Comparison of ENCODE assay signal across 35 mouse cellular contexts in genomic region chr4:42903942-42904341, GRCm38 (mm10). TPM values are rescaled to one million over a fixed set of nuclear protein-coding genes. Genes with fewer than 3 reads are reported as not detected.
DNase-seq lines count a peak whose midpoint lies in the region; ATAC-seq and TF ChIP-seq lines count a peak whose summit lies in the region.
"Had no signal": no experiment of that assay in that cellular context is flagged by ENCODE, and none has a peak within 500 bp of the region (broad histone marks: within the 10 kb centered on the region; RNA-seq: fewer than 3 reads in every experiment).

No protein-coding gene starts in this region.

- no peak overlapping the region for H3K4me2 ChIP-seq in liver, embryonic 14.5 days (ENCODE audit: low read depth)
- no peak overlapping the region for H3K4me2 ChIP-seq in liver, embryonic 12.5 days
- H3K4me2 ChIP-seq: embryonic facial prominence, embryonic 12.5 days; heart, embryonic 15.5 days; limb, embryonic 12.5 days; midbrain, embryonic 13.5 days had no signal

- no peak for TF ChIP-seq CTCF in liver, embryonic 14.5 days (IDR thresholded peaks at IDR 0.05; ENCODE audit: low read depth)

- no peaks in the 10 kb centered on the region for H3K36me3 ChIP-seq in liver, embryonic 14.5 days (replicated peaks; ENCODE audit: control insufficient read depth, insufficient read depth, low read depth)
- H3K36me3 ChIP-seq in liver, embryonic 12.5 days = no peaks in the 10 kb centered on the region
- H3K36me3 ChIP-seq: embryonic facial prominence, embryonic 12.5 days; heart, embryonic 15.5 days; limb, embryonic 12.5 days; midbrain, embryonic 13.5 days had no signal

- 0 out of 2 replicates have a peak, but pooled peaks have one; percentile 23 for ATAC-seq in liver, embryonic 14.5 days (ENCODE audit: insufficient read depth)
- ATAC-seq in liver, embryonic 12.5 days = no peak
- ATAC-seq in erythroid progenitor cell, adult 5-6 weeks (replicated peaks; ENCODE audit: low FRiP score, poor library complexity, severe bottlenecking) = peak; percentile 40; the same call in 1 of the 2 replicates
- ATAC-seq in cerebellum, adult (ENCODE audit: insufficient number of reproducible peaks, low FRiP score, low TSS enrichment) = no peak
- ATAC-seq: CD4-positive, CD25-positive, alpha-beta regulatory T cell, adult 4 months; forebrain, embryonic 16.5 days; hindbrain, embryonic 16.5 days; intestine, embryonic 16.5 days; lung, postnatal 0 days; midbrain, embryonic 13.5 days had no signal

- peaks cover 3 to 7% of the 10 kb centered on the region in 2 experiments; a peak in 1 of 4 replicates for H3K4me1 ChIP-seq in liver, embryonic 14.5 days (replicated peaks; ENCODE audit: control insufficient read depth in 2 of 2, insufficient read depth in 2 of 2, low read length in 1 of 2)
- peaks cover 9% of the 10 kb centered on the region for H3K4me1 ChIP-seq in liver, embryonic 12.5 days
- H3K4me1 ChIP-seq: embryonic facial prominence, embryonic 12.5 days; heart, embryonic 15.5 days; limb, embryonic 12.5 days; megakaryocyte, embryonic 14.5 days had no signal

- DNase-seq in heart, adult 11 months = peak; percentile 49
- DNase-seq in heart, adult 9 months (ENCODE audit: low spot score in 2 of 2) = no peak
- DNase-seq in liver, embryonic 14.5 days (ENCODE audit: low read depth in 3 of 3, low spot score in 3 of 3) = peak in 2 of 3 experiments; percentile 17 to 22
- peak; percentile 4 for DNase-seq in 416B (ENCODE audit: low read depth)
- DNase-seq: adrenal gland, adult 8-10 months; cerebellum, adult 8-10 months; cerebellum, postnatal 25 days; embryo, embryonic 11 days; gastrocnemius, adult 2 months; gastrocnemius, postnatal 36 days; heart, adult 2 months; kidney, adult 9 months; kidney, postnatal 10 days; lung, adult 18-20 months; lung, postnatal 4 days; right cerebral cortex, postnatal 14 days; thymus, postnatal 14 days had no signal

- H3K9me3 ChIP-seq in liver, embryonic 14.5 days (ENCODE audit: control insufficient read depth, low read length) = no peaks in the 10 kb centered on the region
- H3K9me3 ChIP-seq in liver, embryonic 12.5 days (replicated peaks) = no peaks in the 10 kb centered on the region
- H3K9me3 ChIP-seq: embryonic facial prominence, embryonic 12.5 days; heart, embryonic 15.5 days; limb, embryonic 12.5 days; megakaryocyte, embryonic 14.5 days; midbrain, embryonic 13.5 days had no signal

- no peaks in the 10 kb centered on the region; the same call in 1 of the 2 replicates for H3K27me3 ChIP-seq in liver, embryonic 14.5 days (ENCODE audit: control insufficient read depth, insufficient read depth, low read length)
- H3K27me3 ChIP-seq in liver, embryonic 12.5 days (replicated peaks) = peaks cover 29% of the 10 kb centered on the region
- H3K27me3 ChIP-seq: embryonic facial prominence, embryonic 12.5 days; midbrain, embryonic 13.5 days had no signal

- H3K27ac ChIP-seq in liver, embryonic 14.5 days = no peak overlapping the region
- no peak overlapping the region for H3K27ac ChIP-seq in liver, embryonic 12.5 days
- H3K27ac ChIP-seq: embryonic facial prominence, embryonic 12.5 days; gastrocnemius, adult 2 months; heart, adult 2 months; heart, embryonic 15.5 days; limb, embryonic 12.5 days had no signal

- no peak overlapping the region for H3K4me3 ChIP-seq in liver, embryonic 14.5 days (ENCODE audit: insufficient read depth in 1 of 2, low read depth in 2 of 2, low read length in 2 of 2)
- no peak overlapping the region for H3K4me3 ChIP-seq in liver, embryonic 12.5 days
- H3K4me3 ChIP-seq: embryonic facial prominence, embryonic 12.5 days; gastrocnemius, adult 2 months; heart, adult 2 months; heart, embryonic 15.5 days; limb, embryonic 12.5 days; megakaryocyte, embryonic 14.5 days; midbrain, embryonic 13.5 days had no signal

- H3K9ac ChIP-seq in liver, embryonic 14.5 days (replicated peaks) = no peak overlapping the region; the same call in 1 of the 2 replicates
- H3K9ac ChIP-seq in liver, embryonic 12.5 days = no peak overlapping the region
- H3K9ac ChIP-seq: embryonic facial prominence, embryonic 12.5 days; heart, embryonic 15.5 days; limb, embryonic 12.5 days; midbrain, embryonic 13.5 days had no signal

- no peak for TF ChIP-seq EP300 in liver, embryonic 14.5 days (IDR thresholded peaks at IDR 0.05; ENCODE audit: low read depth)

- 36% methylated on average over 1 of the region's 1 CpGs for WGBS in liver, embryonic 14.5 days (ENCODE audit: insufficient replicate concordance)
- 33% methylated on average over 1 of the region's 1 CpGs for WGBS in liver, embryonic 12.5 days (ENCODE audit: insufficient replicate concordance)

RNA-seq across cellular contexts. Expression of gene Phf24, which starts 12.5 kb away (rescaled TPM):
- 0.12 and 0.16 TPM in 2 replicates for polyA plus RNA-seq in liver, embryonic 14.5 days (2012; rRNA removed)
- 0.08 and 0.14 TPM in 2 replicates for polyA plus RNA-seq in liver, embryonic 14.5 days (2014; fragmentation: Nextera tagmentation; extraction: Ambion mirVana)
- polyA plus RNA-seq in liver, embryonic 12.5 days (2016; fragmentation: Nextera tagmentation; extraction: Ambion mirVana) = 0.18 and 0.26 TPM in 2 replicates
- total RNA-seq in erythroid progenitor cell, adult 5-6 weeks (2015; ENCODE audit: low replicate concordance) = not detected in 2 replicates
- under 0.01 TPM in 1 of 2 replicates, not detected in the other for total RNA-seq in erythroid progenitor cell, adult 5-6 weeks (2017; ENCODE audit: low replicate concordance)
- total RNA-seq: monocyte, adult 5-6 weeks had no signal

RNA-seq across cellular contexts. Expression of gene Fam205c, which starts 29.9 kb away (rescaled TPM):
- polyA plus RNA-seq in liver, embryonic 14.5 days (2012; rRNA removed) = 0.06 and 0.07 TPM in 2 replicates
- polyA plus RNA-seq in liver, embryonic 14.5 days (2014; fragmentation: Nextera tagmentation; extraction: Ambion mirVana) = 0.15 and 0.30 TPM in 2 replicates
- 0.24 and 0.33 TPM in 2 replicates for polyA plus RNA-seq in liver, embryonic 12.5 days (2016; fragmentation: Nextera tagmentation; extraction: Ambion mirVana)
- total RNA-seq in erythroid progenitor cell, adult 5-6 weeks (2015; ENCODE audit: low replicate concordance) = not detected in 2 replicates
- not detected in 2 replicates for total RNA-seq in erythroid progenitor cell, adult 5-6 weeks (2017; ENCODE audit: low replicate concordance)
- total RNA-seq: adrenal gland, adult 8-10 months; adrenal gland, postnatal 4 days; monocyte, adult 5-6 weeks had no signal
- polyA plus RNA-seq: CD4-positive, CD25-positive, alpha-beta regulatory T cell, adult 4 months; limb, embryonic 12.5 days; lung, postnatal 0 days; small intestine, adult 2 months had no signal

RNA-seq across cellular contexts. Expression of gene Dnajb5, which starts 45.7 kb away (rescaled TPM):
- polyA plus RNA-seq in liver, embryonic 14.5 days (2012; rRNA removed) = 0.90 and 1.3 TPM in 2 replicates
- polyA plus RNA-seq in liver, embryonic 14.5 days (2014; fragmentation: Nextera tagmentation; extraction: Ambion mirVana) = 0.43 and 0.54 TPM in 2 replicates
- 0.94 and 1.2 TPM in 2 replicates for polyA plus RNA-seq in liver, embryonic 12.5 days (2016; fragmentation: Nextera tagmentation; extraction: Ambion mirVana)
- 2.1 TPM in 1 of 2 replicates, not detected in the other for total RNA-seq in erythroid progenitor cell, adult 5-6 weeks (2015; ENCODE audit: low replicate concordance)
- 0.51 and 2.0 TPM in 2 replicates for total RNA-seq in erythroid progenitor cell, adult 5-6 weeks (2017; ENCODE audit: low replicate concordance)

RNA-seq across cellular contexts. Expression of gene Gm12394, which starts 47.4 kb away (rescaled TPM):
- 0.01 TPM in 1 of 2 replicates, not detected in the other for polyA plus RNA-seq in liver, embryonic 14.5 days (2012; rRNA removed)
- 0.05 TPM in 1 of 2 replicates, not detected in the other for polyA plus RNA-seq in liver, embryonic 14.5 days (2014; fragmentation: Nextera tagmentation; extraction: Ambion mirVana)
- 0.05 and 0.07 TPM in 2 replicates for polyA plus RNA-seq in liver, embryonic 12.5 days (2016; fragmentation: Nextera tagmentation; extraction: Ambion mirVana)
- not detected in 2 replicates for total RNA-seq in erythroid progenitor cell, adult 5-6 weeks (2015; ENCODE audit: low replicate concordance)
- total RNA-seq in erythroid progenitor cell, adult 5-6 weeks (2017; ENCODE audit: low replicate concordance) = not detected in 2 replicates
- total RNA-seq: gastrocnemius, adult 2 months; gastrocnemius, postnatal 36 days; heart, postnatal 25 days; monocyte, adult 5-6 weeks had no signal
- polyA plus RNA-seq: CD4-positive, CD25-positive, alpha-beta regulatory T cell, adult 4 months; small intestine, adult 2 months had no signal

RNA-seq across cellular contexts. Expression of gene Fam205a1, which starts 50.3 kb away (rescaled TPM):
- 0.21 and 0.22 TPM in 2 replicates for polyA plus RNA-seq in liver, embryonic 14.5 days (2012; rRNA removed)
- 0.04 and 0.28 TPM in 2 replicates for polyA plus RNA-seq in liver, embryonic 14.5 days (2014; fragmentation: Nextera tagmentation; extraction: Ambion mirVana)
- 0.15 and 0.18 TPM in 2 replicates for polyA plus RNA-seq in liver, embryonic 12.5 days (2016; fragmentation: Nextera tagmentation; extraction: Ambion mirVana)
- total RNA-seq in erythroid progenitor cell, adult 5-6 weeks (2015; ENCODE audit: low replicate concordance) = 0.36 and 0.84 TPM in 2 replicates
- not detected in 2 replicates for total RNA-seq in erythroid progenitor cell, adult 5-6 weeks (2017; ENCODE audit: low replicate concordance)
- total RNA-seq: adrenal gland, adult 8-10 months; adrenal gland, postnatal 4 days; gastrocnemius, adult 2 months; gastrocnemius, postnatal 36 days; heart, adult 2 months; heart, postnatal 25 days; monocyte, adult 5-6 weeks had no signal
- polyA plus RNA-seq: CD4-positive, CD25-positive, alpha-beta regulatory T cell, adult 4 months; heart, adult 2 months; heart, embryonic 15.5 days; hindbrain, embryonic 11.5 days; intestine, embryonic 16.5 days; limb, embryonic 12.5 days; lung, postnatal 0 days; midbrain, embryonic 13.5 days; small intestine, adult 2 months had no signal

Comparison
In these comparisons a context has a peak if more than half of its experiments do, and no peak if none do; other contexts are left out.
1. DNase-seq: peak in heart, adult 11 months (single experiment), liver, embryonic 14.5 days (2 of 3) and 416B (single experiment); none in heart, adult 9 months (0 of 2).
2. ATAC-seq: peak in liver, embryonic 14.5 days (single experiment) and erythroid progenitor cell, adult 5-6 weeks (single experiment); none in liver, embryonic 12.5 days (single experiment) and cerebellum, adult (single experiment).